Mouse (Mus musculus): Measurements from ENCODE around the gene Scn10a. TPM values are rescaled to one million over a fixed set of nuclear protein-coding genes. Genes with fewer than 3 reads are reported as not detected.

The Scn10a gene
- total and polyA plus RNA-seq, 2 experiments from 2014 or later, result 0.65 to 2.1 TPM

DNA sequence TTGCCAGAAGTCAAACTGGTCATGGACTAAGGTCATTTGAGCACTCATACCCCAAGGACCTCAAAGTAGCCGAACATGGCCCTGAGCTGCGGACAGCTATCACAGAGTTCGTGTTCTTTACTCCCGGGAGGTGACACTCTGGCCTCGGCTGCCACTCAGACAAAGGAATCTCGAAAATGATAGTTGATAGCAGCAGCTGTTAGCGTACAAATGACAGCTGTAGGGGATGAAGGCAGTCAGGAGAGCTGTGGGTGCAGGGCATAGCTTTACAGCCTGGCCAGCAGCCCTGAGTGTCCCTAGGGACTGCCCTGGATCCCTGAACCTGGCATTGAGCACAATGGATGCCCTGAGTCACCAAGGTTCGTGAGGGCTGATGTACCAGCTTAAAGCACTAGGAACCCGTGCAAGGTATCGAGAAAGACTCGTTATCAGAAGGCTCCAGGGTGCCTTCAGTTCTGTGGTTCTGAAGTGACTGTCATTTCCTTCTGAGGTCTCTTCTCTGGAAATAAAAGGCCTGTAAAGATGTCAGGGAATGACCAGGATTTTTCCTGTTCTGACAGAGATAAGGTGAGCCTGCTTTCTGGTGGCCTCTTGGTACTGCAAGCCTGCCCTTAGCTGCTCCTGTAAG is 84.8 kb downstream of the Scn10a start:
- Histone ChIP-seq H3K4me1 (ENCODE audit: control insufficient read depth, insufficient read depth) (peaks cover 41% of the 10 kb centered on the region), H3K9ac (replicated peaks; ENCODE audit: low read depth, low read length) (no peak overlapping the region), H3K4me2 (ENCODE audit: low read depth, low read length) (no peak overlapping the region), H3K27ac (ENCODE audit: low read depth) (peak overlapping the region; percentile 82), H3K4me3 (ENCODE audit: low read depth, low read length) (no peak overlapping the region), H3K27me3 (ENCODE audit: control insufficient read depth, insufficient read depth, low read length) (no peaks in the 10 kb centered on the region), H3K9me3 (replicated peaks; ENCODE audit: control insufficient read depth, low read length) (no peaks in the 10 kb centered on the region), H3K36me3 (replicated peaks; ENCODE audit: control insufficient read depth, insufficient read depth, low read length) (no peaks in the 10 kb centered on the region)
- ATAC-seq (ENCODE audit: insufficient read depth, low read depth) (peak; percentile 74), DNase-seq (ENCODE audit: low spot score) (peak; percentile 78)
- 24% methylated on average over 11 of the region's 11 CpGs for WGBS
- TF ChIP-seq CTCF (IDR thresholded peaks at IDR 0.05; ENCODE audit: low read depth), result no peak
- peak; percentile 93 for TF ChIP-seq EP300 (IDR thresholded peaks at IDR 0.05; ENCODE audit: low read depth)

GRCm38 (mm10) chr9:119633475-119633874 is 85.6 kb downstream of the Scn10a start:
- Histone ChIP-seq H3K4me3 (ENCODE audit: low read depth, low read length) (no peak overlapping the region), H3K9me3 (replicated peaks; ENCODE audit: control insufficient read depth, low read length) (no peaks in the 10 kb centered on the region), H3K27me3 (ENCODE audit: control insufficient read depth, insufficient read depth, low read length) (no peaks in the 10 kb centered on the region), H3K27ac (ENCODE audit: low read depth) (peak overlapping the region; percentile 82), H3K9ac (replicated peaks; ENCODE audit: low read depth, low read length) (no peak overlapping the region), H3K36me3 (replicated peaks; ENCODE audit: control insufficient read depth, insufficient read depth, low read length) (no peaks in the 10 kb centered on the region), H3K4me2 (ENCODE audit: low read depth, low read length) (no peak overlapping the region), H3K4me1 (ENCODE audit: control insufficient read depth, insufficient read depth) (peaks cover 41% of the 10 kb centered on the region)
- WGBS, result 75% methylated on average over 5 of the region's 5 CpGs
- ATAC-seq (ENCODE audit: insufficient read depth, low read depth) (no peak), DNase-seq (ENCODE audit: low spot score) (no peak)
- TF ChIP-seq EP300 (IDR thresholded peaks at IDR 0.05; ENCODE audit: low read depth), result no peak
- TF ChIP-seq CTCF (IDR thresholded peaks at IDR 0.05; ENCODE audit: low read depth), result no peak

GRCm38 (mm10) chr9:119632801-119633200 is 86.3 kb downstream of the Scn10a start:
- Histone ChIP-seq H3K4me2 (ENCODE audit: low read depth, low read length) (0 out of 2 replicates have a peak overlapping the region, but pooled peaks have one; percentile 16), H3K4me1 (ENCODE audit: control insufficient read depth, insufficient read depth) (peaks cover 41% of the 10 kb centered on the region), H3K9me3 (replicated peaks; ENCODE audit: control insufficient read depth, low read length) (no peaks in the 10 kb centered on the region), H3K4me3 (ENCODE audit: low read depth, low read length) (no peak overlapping the region), H3K27ac (ENCODE audit: low read depth) (peak overlapping the region; percentile 82), H3K9ac (replicated peaks; ENCODE audit: low read depth, low read length) (no peak overlapping the region), H3K27me3 (ENCODE audit: control insufficient read depth, insufficient read depth, low read length) (no peaks in the 10 kb centered on the region), H3K36me3 (replicated peaks; ENCODE audit: control insufficient read depth, insufficient read depth, low read length) (no peaks in the 10 kb centered on the region)
- TF ChIP-seq CTCF (IDR thresholded peaks at IDR 0.05; ENCODE audit: low read depth) (no peak), EP300 (IDR thresholded peaks at IDR 0.05; ENCODE audit: low read depth) (no peak)
- peak; percentile 21 for ATAC-seq (ENCODE audit: insufficient read depth, low read depth)
- WGBS, result 16% methylated on average over 12 of the region's 12 CpGs
- DNase-seq (ENCODE audit: low spot score), result peak; percentile 64

DNA sequence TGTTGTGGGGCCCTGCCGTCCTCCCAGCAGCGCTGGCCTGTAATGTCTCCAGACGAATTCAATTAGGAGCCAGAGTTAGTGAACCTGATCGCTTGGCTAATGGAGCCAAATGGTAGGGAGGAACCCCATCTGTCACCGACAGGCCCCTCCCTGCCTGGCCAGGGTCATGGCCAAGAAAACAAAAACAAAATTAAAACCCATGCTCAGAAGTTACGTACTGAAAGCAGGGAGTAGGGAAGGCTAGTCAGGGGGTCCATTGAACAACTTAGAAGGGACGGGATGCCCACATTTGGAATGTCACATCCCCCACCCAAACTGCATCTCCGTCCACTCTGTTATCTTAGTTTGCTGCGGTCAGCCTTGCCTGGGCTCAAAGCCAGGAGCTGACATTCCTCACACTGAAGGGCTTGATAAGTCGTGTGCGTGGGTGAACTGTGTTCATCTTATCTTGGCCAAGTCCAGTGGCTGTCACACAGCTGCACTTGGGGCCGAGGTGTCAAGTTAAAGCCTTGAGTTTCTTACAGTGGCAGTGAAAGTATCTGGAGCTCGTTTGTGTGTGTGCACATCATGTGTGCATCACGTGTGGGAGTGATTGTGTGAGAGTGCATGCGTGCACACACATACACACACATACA is 87.1 kb downstream of the Scn10a start:
- 7% methylated on average over 15 of the region's 15 CpGs for WGBS

GRCm38 (mm10) chr9:119631393-119631898 is 87.7 kb downstream of the Scn10a start:
- Histone ChIP-seq H3K27ac (ENCODE audit: low read depth) (peak overlapping the region; percentile 82), H3K9ac (replicated peaks; ENCODE audit: low read depth, low read length) (no peak overlapping the region)
- WGBS, result 56% methylated on average over 13 of the region's 13 CpGs

More for the DNA sequence above, 87.1 kb downstream of the Scn10a start:
- peak overlapping the region; percentile 82 for H3K27ac ChIP-seq (ENCODE audit: low read depth)
- H3K4me2 ChIP-seq (ENCODE audit: low read depth, low read length), result 0 out of 2 replicates have a peak overlapping the region, but pooled peaks have one; percentile 24
- H3K36me3 ChIP-seq (replicated peaks; ENCODE audit: control insufficient read depth, insufficient read depth, low read length), result no peaks in the 10 kb centered on the region
- no peaks in the 10 kb centered on the region for H3K27me3 ChIP-seq (ENCODE audit: control insufficient read depth, insufficient read depth, low read length)
- peak; percentile 85; the same call in 1 of the 2 replicates for TF ChIP-seq EP300 (IDR thresholded peaks at IDR 0.05; ENCODE audit: low read depth)
- TF ChIP-seq CTCF (IDR thresholded peaks at IDR 0.05; ENCODE audit: low read depth), result no peak
- H3K9me3 ChIP-seq (replicated peaks; ENCODE audit: control insufficient read depth, low read length), result no peaks in the 10 kb centered on the region
- no peak overlapping the region for H3K4me3 ChIP-seq (ENCODE audit: low read depth, low read length)
- H3K4me1 ChIP-seq (ENCODE audit: control insufficient read depth, insufficient read depth), result peaks cover 41% of the 10 kb centered on the region
- H3K9ac ChIP-seq (replicated peaks; ENCODE audit: low read depth, low read length), result no peak overlapping the region
- peak; percentile 82 for ATAC-seq (ENCODE audit: insufficient read depth, low read depth)
- DNase-seq (ENCODE audit: low spot score), result peak; percentile 85

More at GRCm38 (mm10) chr9:119631393-119631898, 87.7 kb downstream of the Scn10a start:
- Histone ChIP-seq H3K4me3 (ENCODE audit: low read depth, low read length) (no peak overlapping the region), H3K27me3 (ENCODE audit: control insufficient read depth, insufficient read depth, low read length) (no peaks in the 10 kb centered on the region), H3K4me2 (ENCODE audit: low read depth, low read length) (no peak overlapping the region), H3K9me3 (replicated peaks; ENCODE audit: control insufficient read depth, low read length) (no peaks in the 10 kb centered on the region), H3K36me3 (replicated peaks; ENCODE audit: control insufficient read depth, insufficient read depth, low read length) (no peaks in the 10 kb centered on the region), H3K4me1 (ENCODE audit: control insufficient read depth, insufficient read depth) (peaks cover 41% of the 10 kb centered on the region)
- ATAC-seq (ENCODE audit: insufficient read depth, low read depth), result no peak
- no peak for TF ChIP-seq EP300 (IDR thresholded peaks at IDR 0.05; ENCODE audit: low read depth)
- TF ChIP-seq CTCF (IDR thresholded peaks at IDR 0.05; ENCODE audit: low read depth), result no peak
- no peak for DNase-seq (ENCODE audit: low spot score)

Measured in heart, postnatal 0 days (tissue).